Mouse (Mus musculus) neural tube, embryonic 11.5 days (tissue): Measurements from ENCODE around the gene Gm36245. TPM values are rescaled to one million over a fixed set of nuclear protein-coding genes. Genes with fewer than 3 reads are reported as not detected.

ENCODE experiments used
- ATAC-seq: fragments of 200-750 bp; cut with Nextera tagmentation; 2 replicates; pipeline ENCODE4 v1.8.0; 2017; ENCODE audit warnings: moderate number of reproducible peaks, mild to moderate bottlenecking, moderate TSS enrichment, moderate library complexity; ENCODE audit not compliant: insufficient read depth, low FRiP score, low TSS enrichment
- DNase-seq: peaks from one replicate; pipeline ENCODE4 v3.0.0-alpha.2; 2015; ENCODE audit warnings: low spot score
- H3K27ac ChIP-seq: fragments of 300-500 bp; sonication (generic); 2 replicates; pipeline ENCODE4 v1.5.1; 2014; ENCODE audit warnings: low read depth, mild to moderate bottlenecking, low read length
- H3K27me3 ChIP-seq: fragments of 300-500 bp; sonication (generic); 2 replicates; pipeline ENCODE4 v1.6.1; 2014; ENCODE audit warnings: mild to moderate bottlenecking, low read length, mixed read lengths; ENCODE audit not compliant: control insufficient read depth, insufficient read depth
- H3K36me3 ChIP-seq: fragments of 300-500 bp; sonication (generic); 2 replicates; pipeline ENCODE4 v1.6.1; 2014; ENCODE audit warnings: mild to moderate bottlenecking, low read length, moderate library complexity, mixed read lengths; ENCODE audit not compliant: control insufficient read depth, insufficient read depth
- H3K4me1 ChIP-seq: fragments of 300-500 bp; sonication (generic); 2 replicates; pipeline ENCODE4 v1.6.1; 2014; ENCODE audit warnings: low read length, mixed read lengths; ENCODE audit not compliant: control insufficient read depth, insufficient read depth
- H3K4me2 ChIP-seq: fragments of 300-500 bp; sonication (generic); 2 replicates; pipeline ENCODE4 v1.6.1; 2014; ENCODE audit warnings: low read depth, mild to moderate bottlenecking, moderate library complexity
- H3K4me3 ChIP-seq: fragments of 300-500 bp; sonication (generic); 2 replicates; pipeline ENCODE4 v1.5.1; 2014; ENCODE audit warnings: low read depth, low read length
- H3K9ac ChIP-seq: fragments of 300-500 bp; sonication (generic); 2 replicates; pipeline ENCODE4 v1.6.1; 2014; ENCODE audit warnings: mild to moderate bottlenecking, low read length
- H3K9me3 ChIP-seq: fragments of 300-500 bp; sonication (generic); 2 replicates; pipeline ENCODE4 v1.6.1; 2016; ENCODE audit warnings: low read length; ENCODE audit not compliant: control insufficient read depth
- WGBS: fragments of 180-500 bp; shearing (Covaris S2); extraction: QIAGEN DNeasy Blood & Tissue Kit; methylation state at CpG from one replicate; pipeline ENCODE4 v1.1.7; 2014; 5-methylcytosine and 5-hydroxymethylcytosine counted together
- polyA plus RNA-seq: library from polyadenylated mRNA; unstranded; fragments of >200 nt; fragmentation: Nextera tagmentation; extraction: Ambion mirVana; gene quantifications from 2 replicates; pipeline ENCODE4 v1.2.1, GENCODE M21; 2014

The Gm36245 gene
- polyA plus RNA-seq: not detected in 2 replicates

DNA sequence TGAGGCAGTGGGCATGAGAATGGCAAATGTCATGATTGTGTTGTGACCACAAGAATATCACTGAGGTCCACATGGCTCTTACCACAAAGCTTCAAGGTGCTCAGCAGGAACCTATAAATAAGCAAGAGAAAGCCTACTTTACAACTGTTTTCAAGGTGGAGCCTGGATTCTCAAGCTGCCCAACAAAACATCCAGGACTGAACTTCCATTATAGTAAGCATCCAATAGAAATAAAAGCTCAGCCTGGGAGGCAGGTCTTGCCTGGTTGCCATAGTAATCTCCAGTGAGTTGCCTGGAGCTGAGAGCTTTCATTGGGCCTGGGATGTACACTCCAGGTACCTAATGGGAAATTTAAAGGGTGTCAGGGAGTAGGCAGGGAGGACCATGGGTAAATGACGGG lies at the start of gene Gm36245:
TSS of gene Gm36245 (plus strand) at position 301 of the 400 bp plus-strand sequence.
- WGBS: 88% methylated on average over 1 of the region's 1 CpGs
- H3K4me1 ChIP-seq: no peaks in the 10 kb centered on the region
- H3K4me2 ChIP-seq: no peak within 1 kb of the TSS
- ATAC-seq (no peak), DNase-seq (no peak)
- H3K27ac ChIP-seq: no peak within 1 kb of the TSS
- H3K4me3 ChIP-seq: no peak within 1 kb of the TSS
- no peaks in the 10 kb centered on the region for H3K9me3 ChIP-seq
- no peak within 1 kb of the TSS for H3K9ac ChIP-seq
- no peaks in the 10 kb centered on the region for H3K27me3 ChIP-seq
- H3K36me3 ChIP-seq: no peaks in the 10 kb centered on the region

DNA sequence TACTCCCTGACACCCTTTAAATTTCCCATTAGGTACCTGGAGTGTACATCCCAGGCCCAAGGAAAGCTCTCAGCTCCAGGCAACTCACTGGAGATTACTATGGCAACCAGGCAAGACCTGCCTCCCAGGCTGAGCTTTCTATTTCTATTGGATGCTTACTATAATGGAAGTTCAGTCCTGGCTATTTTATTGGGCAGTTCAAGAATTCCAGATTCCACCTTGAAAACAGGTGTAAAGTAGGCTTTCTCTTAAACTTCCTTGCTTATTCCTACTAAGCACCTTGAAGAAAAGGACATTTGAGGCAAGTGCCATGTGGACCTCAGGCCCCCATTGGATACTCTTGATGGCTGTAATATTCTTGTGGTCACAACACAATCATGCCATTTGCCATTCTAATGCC lies 37.3 kb upstream of the Gm36245 start, which contains the start of gene 1700025B11Rik:
TSS of gene 1700025B11Rik (minus strand) at position 101 of the 400 bp plus-strand sequence.
- Histone ChIP-seq H3K27ac (no peak within 1 kb of the TSS), H3K27me3 (no peaks in the 10 kb centered on the region), H3K9ac (no peak within 1 kb of the TSS), H3K36me3 (no peaks in the 10 kb centered on the region), H3K4me2 (no peak within 1 kb of the TSS), H3K9me3 (no peaks in the 10 kb centered on the region), H3K4me1 (no peaks in the 10 kb centered on the region), H3K4me3 (no peak within 1 kb of the TSS)
- DNase-seq (no peak), ATAC-seq (no peak)

- H3K27me3 ChIP-seq: no peaks in the 10 kb centered on the region
- no peaks in the 10 kb centered on the region for H3K36me3 ChIP-seq
- no peaks in the 10 kb centered on the region for H3K4me1 ChIP-seq
- H3K9me3 ChIP-seq: no peaks in the 10 kb centered on the region
- no peak overlapping the region for H3K27ac ChIP-seq
- no peak for DNase-seq
- no peak overlapping the region for H3K4me2 ChIP-seq
- H3K9ac ChIP-seq: no peak overlapping the region
- ATAC-seq: no peak
- no peak overlapping the region for H3K4me3 ChIP-seq
These were observed 35.8 kb upstream of the Gm36245 start for GRCm38 (mm10) chr15:77563219-77563618.

GRCm38 (mm10) chr15:77578801-77579200 lies 20.3 kb upstream of the Gm36245 start:
- Histone ChIP-seq H3K9ac (no peak overlapping the region), H3K27me3 (no peaks in the 10 kb centered on the region), H3K4me2 (no peak overlapping the region), H3K4me3 (no peak overlapping the region), H3K4me1 (no peaks in the 10 kb centered on the region), H3K36me3 (no peaks in the 10 kb centered on the region), H3K27ac (no peak overlapping the region), H3K9me3 (no peaks in the 10 kb centered on the region)
- WGBS: 91% methylated on average over 2 of the region's 2 CpGs
- ATAC-seq: no peak
- no peak for DNase-seq

DNA sequence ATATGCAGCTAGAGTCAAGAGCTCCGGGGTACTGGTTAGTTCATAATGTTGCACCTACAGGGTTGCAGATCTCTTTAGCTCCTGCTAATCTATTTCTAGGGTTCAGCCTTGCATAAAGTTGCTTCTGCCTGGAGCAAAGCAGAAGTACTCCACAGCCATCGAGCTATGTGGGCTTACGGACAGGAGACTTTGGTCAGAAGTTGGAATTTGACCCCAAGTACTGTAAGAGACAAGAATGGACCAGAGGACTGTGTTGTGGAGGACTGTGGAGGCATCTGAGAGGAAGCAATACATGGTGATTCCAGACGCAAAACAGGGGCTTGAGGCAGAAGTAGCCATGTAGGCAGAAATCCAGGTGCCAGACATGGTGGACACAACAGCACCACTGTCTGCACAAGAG lies 19.7 kb upstream of the Gm36245 start:
- Histone ChIP-seq H3K9ac (no peak overlapping the region), H3K27ac (no peak overlapping the region), H3K9me3 (no peaks in the 10 kb centered on the region), H3K4me1 (no peaks in the 10 kb centered on the region), H3K4me3 (no peak overlapping the region), H3K4me2 (no peak overlapping the region), H3K36me3 (no peaks in the 10 kb centered on the region), H3K27me3 (no peaks in the 10 kb centered on the region)
- ATAC-seq (no peak), DNase-seq (no peak)
- 89% methylated on average over 4 of the region's 4 CpGs for WGBS

- H3K36me3 ChIP-seq: no peaks in the 10 kb centered on the region
- ATAC-seq (no peak), DNase-seq (no peak)
- no peak overlapping the region for H3K9ac ChIP-seq
- no peak overlapping the region for H3K4me3 ChIP-seq
- no peak overlapping the region for H3K4me2 ChIP-seq
- no peaks in the 10 kb centered on the region for H3K4me1 ChIP-seq
- no peak overlapping the region for H3K27ac ChIP-seq
- no peaks in the 10 kb centered on the region for H3K9me3 ChIP-seq
- 73% methylated on average over 1 of the region's 1 CpGs for WGBS
- H3K27me3 ChIP-seq: no peaks in the 10 kb centered on the region
These were observed 17.4 kb upstream of the Gm36245 start for GRCm38 (mm10) chr15:77581681-77582080.

GRCm38 (mm10) chr15:77587026-77587425 lies 12.0 kb upstream of the Gm36245 start:
- DNase-seq (no peak), ATAC-seq (no peak)
- no peak overlapping the region for H3K9ac ChIP-seq
- H3K36me3 ChIP-seq: no peaks in the 10 kb centered on the region
- H3K4me3 ChIP-seq: no peak overlapping the region
- no peak overlapping the region for H3K27ac ChIP-seq
- H3K9me3 ChIP-seq: no peaks in the 10 kb centered on the region
- no peaks in the 10 kb centered on the region for H3K27me3 ChIP-seq
- no peaks in the 10 kb centered on the region for H3K4me1 ChIP-seq
- H3K4me2 ChIP-seq: no peak overlapping the region

DNA sequence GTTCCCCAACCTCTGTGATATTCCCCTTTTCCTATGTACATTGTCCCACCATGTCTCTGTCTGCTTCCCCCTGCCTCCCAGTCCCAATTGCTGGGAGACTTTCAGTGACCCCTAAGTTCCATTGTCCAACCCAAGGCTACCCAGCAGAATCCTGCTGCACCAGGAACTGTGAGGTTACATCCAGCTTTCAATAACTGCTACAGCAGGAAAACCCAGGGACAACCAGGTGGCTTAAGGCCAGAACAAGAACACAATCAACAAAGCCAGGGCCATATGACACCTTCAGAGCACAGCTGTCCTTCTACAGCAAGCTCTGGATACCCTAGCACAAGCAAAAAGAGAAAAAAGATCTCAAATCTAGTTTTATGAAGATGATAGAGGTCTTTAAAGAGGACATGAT lies 10.1 kb upstream of the Gm36245 start:
- H3K9me3 ChIP-seq: no peaks in the 10 kb centered on the region
- DNase-seq (no peak), ATAC-seq (no peak)
- no peaks in the 10 kb centered on the region for H3K4me1 ChIP-seq
- H3K4me2 ChIP-seq: no peak overlapping the region
- no peaks in the 10 kb centered on the region for H3K27me3 ChIP-seq
- H3K9ac ChIP-seq: no peak overlapping the region
- no peak overlapping the region for H3K27ac ChIP-seq
- H3K36me3 ChIP-seq: no peaks in the 10 kb centered on the region
- no peak overlapping the region for H3K4me3 ChIP-seq

- Histone ChIP-seq H3K4me1 (no peaks in the 10 kb centered on the region), H3K9me3 (no peaks in the 10 kb centered on the region), H3K27ac (no peak overlapping the region), H3K4me3 (no peak overlapping the region), H3K36me3 (no peaks in the 10 kb centered on the region), H3K9ac (no peak overlapping the region), H3K27me3 (no peaks in the 10 kb centered on the region), H3K4me2 (no peak overlapping the region)
- WGBS: 82% methylated on average over 2 of the region's 2 CpGs
- DNase-seq (no peak), ATAC-seq (no peak)
These were observed 8.2 kb upstream of the Gm36245 start for GRCm38 (mm10) chr15:77590881-77591280.
